Mouse (Mus musculus): ENCODE measurements around the gene Gm1043. TPM values are rescaled to one million over a fixed set of nuclear protein-coding genes. Genes with fewer than 3 reads are reported as not detected.

Gene Gm1043
- total RNA-seq, 2 experiments from 2014 or later: not detected

DNA sequence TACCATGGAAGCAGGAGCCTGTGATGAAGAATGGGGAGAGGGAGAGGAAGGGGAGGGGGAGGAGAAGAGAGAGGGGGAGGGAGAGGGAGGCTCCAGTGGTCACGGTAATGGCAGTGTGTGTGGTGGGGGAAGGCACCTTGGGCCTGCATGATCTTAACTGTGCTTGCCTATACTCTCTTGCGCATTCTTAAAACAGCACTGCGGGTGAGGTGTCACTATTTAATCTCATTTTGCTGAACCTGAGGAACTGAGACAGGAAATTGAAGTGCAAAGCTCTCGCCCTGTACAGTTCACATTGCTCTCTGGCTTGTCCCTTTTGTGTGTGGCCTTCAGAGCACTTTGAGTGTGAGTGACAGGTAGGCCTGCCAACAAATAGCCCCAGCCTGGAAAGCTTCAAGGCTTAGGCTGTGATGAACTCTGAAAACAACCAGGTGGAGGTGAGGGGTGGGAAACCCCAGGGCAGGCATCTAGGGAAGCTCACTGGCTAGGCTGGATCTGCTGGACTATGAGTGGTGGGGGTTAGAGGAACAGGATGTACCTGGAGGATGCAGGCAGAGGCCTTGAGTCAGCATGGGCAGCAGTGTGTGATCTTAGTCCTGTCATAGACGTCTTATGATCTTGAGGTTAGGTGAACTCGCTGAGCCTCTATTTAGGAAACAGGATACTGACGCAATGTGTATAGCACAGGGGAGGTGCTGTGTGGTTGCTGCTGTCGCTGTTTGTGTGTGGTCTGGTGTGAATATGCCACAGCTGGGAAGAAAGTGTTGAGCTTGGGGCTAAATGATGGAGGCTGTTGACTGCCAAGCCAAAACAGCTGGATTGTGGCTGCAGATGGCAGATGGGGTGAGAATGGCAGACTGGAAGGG, 18.2 kb upstream of the Gm1043 start:
- peak; percentile 90 for ATAC-seq (ENCODE audit: poor library complexity, severe bottlenecking)

DNA sequence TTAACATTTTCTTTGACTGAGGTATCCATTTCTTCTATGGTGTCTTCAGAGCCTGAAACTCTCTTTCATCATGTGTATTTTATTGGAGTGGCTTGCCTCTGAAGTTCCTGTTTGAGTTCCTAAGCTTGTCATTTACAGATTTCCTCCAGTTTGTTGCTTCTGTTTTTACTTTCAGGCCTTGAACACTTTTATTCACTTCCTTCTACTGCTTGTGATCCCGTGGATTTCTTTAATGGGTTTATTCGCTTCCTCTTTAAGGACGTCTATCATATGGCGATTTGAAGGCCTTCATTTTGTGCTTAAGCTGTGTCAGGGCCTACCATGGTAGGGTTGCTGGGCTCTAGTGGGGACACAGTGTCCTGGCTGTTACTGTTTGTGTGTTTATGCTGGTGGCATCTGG, 11.5 kb upstream of the Gm1043 start:
- ATAC-seq (ENCODE audit: poor library complexity, severe bottlenecking): peak; percentile 51; the same call in 1 of the 2 replicates

DNA sequence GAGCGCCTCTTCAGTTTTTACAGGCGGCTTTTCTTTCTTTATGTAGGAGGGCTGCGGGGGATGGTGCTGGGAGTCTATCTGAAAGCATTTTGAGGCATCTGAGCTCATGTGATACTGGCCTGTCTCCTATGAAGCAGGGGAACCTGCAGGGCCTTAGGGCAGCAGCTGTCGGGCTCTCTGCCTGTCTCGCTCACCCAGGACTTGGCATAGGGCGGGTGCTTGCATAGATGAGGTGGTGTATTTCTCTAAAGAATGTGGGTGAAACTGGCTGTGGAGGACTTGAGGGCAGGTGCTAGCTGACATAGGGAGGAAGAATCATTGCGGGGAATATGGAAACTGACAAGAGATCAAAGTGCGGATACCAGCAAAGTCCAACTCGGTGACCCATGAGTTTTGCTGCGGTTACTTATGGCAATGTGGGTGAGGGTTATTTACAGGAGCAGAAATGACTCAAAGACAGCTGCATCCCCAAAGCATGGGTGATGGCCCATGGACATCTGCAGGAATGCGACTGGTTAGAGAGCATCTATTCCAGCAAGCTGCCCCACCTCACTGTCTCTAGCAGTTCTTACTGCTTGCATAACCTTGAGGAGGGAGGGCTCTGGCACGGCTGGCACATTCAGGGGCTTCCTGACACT, 8.4 kb upstream of the Gm1043 start:
- ATAC-seq (ENCODE audit: poor library complexity, severe bottlenecking): peak; percentile 35

DNA sequence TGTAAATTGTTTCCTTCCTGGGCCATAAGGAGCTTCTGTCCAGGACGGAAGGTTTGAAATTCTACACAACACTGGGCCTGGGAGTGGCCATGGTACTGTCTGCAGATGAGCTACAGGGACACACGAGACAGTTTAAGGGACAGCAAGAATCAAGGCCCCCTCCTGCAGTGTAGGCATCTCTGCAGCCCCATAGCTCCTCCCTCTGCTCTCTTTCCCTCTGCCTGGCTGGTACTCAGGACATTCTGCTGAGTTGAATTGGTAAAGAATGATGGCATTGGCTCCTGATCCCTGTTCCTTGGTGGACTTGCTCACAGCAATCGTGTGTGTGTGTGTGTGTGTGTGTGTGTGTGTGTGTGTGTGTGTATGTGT, 7.9 kb upstream of the Gm1043 start:
- no peak for ATAC-seq (ENCODE audit: poor library complexity, severe bottlenecking)

DNA sequence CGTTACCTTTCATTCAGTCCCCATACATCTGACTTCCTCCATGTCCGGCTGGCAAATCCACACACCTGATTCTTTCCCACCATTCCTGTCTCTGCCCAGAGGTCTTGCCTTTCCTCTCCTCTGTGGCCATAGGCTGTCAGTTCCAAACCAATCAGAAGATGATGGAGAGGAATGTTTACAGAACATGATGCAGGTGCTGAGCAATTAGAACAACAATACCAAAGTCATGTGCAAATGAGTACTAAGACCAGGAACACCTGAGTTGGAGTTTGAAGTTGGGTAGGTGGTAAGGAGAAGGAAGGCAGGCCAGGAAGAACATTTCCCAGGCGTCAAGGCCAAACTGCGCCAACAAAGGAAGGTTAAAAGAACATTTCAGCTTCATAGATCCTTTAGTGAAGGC, 5.7 kb upstream of the Gm1043 start:
- no peak for ATAC-seq (ENCODE audit: poor library complexity, severe bottlenecking)

DNA sequence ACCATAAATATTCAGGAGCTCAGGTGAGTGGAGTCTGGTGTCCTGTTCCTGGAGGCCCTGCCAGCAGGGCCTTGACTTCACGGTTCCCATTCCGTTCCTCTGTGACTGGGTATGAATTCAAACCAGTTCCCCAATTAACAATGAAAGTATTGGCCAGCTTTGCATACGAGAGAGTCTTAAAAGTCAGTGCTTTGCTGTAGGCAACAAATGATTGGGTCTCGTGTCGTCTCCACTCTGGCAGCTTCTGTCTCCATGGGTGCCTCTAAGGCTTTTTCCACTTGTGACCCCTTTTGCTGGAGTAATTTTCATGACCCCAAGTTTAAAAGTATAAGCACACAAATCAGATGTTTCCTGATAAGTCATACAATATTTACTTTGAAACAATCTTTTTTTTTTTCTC, 4.6 kb upstream of the Gm1043 start:
- no peak for ATAC-seq (ENCODE audit: poor library complexity, severe bottlenecking)

DNA sequence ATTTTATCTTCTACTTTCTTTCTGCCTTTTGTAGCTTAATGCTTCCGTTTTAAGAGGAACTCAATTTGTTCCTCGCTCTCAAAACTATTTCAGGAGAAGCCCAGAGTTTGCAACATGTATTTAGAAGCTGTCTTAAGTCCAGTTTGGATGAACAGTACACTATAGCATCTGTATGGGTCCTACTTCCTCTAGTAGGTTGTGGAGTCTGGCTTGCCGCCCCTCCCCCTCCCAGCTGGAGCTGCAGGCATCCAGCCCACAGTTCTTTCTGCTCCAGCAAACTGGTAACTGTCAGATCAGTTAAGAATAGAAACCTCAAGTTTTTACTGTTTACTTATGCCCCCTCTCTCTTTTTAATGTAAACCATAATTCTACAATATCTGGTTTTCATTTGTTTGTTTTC, 2.8 kb upstream of the Gm1043 start:
- no peak for ATAC-seq (ENCODE audit: poor library complexity, severe bottlenecking)

DNA sequence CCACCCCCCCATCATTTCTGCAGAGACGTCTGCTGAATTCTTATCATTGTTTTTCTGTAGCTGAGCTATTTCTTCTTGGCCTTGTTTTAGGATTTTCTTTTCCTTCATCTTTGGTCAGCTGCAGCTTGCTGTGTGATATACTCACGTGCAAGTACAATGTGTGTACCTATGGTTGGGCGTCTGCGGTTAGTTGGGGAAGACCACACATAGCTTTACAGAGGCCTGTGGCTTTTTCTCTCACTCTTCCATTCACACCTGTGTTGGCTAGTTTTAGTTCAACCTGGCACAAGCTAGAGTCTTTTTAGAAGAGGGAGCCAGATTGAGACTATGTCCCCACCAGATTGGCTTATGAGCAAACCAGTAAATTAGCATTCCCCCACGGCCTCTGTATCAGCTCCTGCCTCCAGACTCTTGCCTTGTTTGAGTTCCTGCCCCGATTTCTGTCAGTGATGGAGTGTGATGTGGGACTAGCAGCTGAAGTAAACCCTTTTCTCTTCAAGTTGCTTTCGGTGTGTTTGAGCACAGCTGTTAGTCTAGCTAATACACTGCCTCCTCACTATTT, 1.9 kb upstream of the Gm1043 start:
- ATAC-seq (ENCODE audit: poor library complexity, severe bottlenecking): no peak

DNA sequence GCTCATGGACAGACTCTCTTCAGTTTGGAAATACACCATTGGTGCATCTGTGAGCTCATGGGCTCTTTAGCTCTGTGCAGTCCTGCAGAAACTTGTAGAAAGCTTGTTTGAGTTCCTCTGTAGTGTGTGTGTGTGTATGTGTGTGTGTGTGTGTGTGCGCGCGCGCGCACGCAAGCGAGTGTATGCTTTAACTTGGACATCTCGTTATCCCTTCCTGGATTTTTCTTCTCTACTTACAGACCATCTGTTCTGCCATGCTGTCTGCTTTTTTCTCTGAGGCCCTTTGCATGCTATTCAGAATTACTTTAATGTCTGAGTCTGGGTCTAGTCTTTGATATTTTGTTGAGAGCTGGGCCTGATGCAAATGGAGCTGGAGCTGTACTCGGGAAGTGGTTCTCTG, 1.3 kb upstream of the Gm1043 start:
- ATAC-seq (ENCODE audit: poor library complexity, severe bottlenecking): no peak

DNA sequence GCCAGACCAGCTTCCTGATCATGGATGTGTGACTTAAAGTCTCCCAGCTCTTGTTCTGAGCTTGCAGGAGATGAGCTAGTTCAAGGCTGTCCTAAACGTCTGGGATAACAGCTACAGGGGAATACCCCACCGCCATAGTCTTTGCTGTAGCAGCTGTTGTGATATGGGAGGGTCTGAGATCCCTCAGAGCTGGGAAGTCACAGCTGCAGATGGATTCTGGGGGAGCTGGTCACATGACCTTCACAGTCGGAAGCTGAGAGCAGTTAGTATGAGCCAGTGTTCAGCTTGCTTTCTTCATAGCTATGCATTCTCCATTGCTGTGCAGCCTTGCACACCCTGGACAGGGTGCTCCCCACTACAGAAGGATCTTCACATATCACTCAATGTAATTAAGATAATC, 748 bp downstream of the Gm1043 start:
- ATAC-seq (ENCODE audit: poor library complexity, severe bottlenecking): no peak

DNA sequence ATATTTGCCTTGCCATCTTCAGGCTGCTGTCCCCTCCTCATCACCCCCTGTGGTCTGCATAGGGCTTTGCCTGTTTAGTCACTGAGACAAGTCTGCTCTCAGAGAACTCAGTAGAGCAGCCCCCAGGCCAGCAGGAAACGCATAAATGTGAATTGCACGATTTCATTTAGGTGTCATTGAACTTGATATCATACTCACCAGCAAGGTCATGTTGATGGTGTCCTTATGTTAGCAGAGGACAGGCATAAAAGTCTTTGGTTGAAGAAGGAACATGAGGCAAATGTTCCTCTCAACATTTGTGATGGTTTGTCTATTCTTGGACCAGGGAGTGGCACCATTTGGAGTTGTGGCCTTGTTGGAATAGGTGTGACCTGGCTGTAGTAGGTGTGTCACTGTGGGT, 2.6 kb downstream of the Gm1043 start:
- no peak for ATAC-seq (ENCODE audit: poor library complexity, severe bottlenecking)

DNA sequence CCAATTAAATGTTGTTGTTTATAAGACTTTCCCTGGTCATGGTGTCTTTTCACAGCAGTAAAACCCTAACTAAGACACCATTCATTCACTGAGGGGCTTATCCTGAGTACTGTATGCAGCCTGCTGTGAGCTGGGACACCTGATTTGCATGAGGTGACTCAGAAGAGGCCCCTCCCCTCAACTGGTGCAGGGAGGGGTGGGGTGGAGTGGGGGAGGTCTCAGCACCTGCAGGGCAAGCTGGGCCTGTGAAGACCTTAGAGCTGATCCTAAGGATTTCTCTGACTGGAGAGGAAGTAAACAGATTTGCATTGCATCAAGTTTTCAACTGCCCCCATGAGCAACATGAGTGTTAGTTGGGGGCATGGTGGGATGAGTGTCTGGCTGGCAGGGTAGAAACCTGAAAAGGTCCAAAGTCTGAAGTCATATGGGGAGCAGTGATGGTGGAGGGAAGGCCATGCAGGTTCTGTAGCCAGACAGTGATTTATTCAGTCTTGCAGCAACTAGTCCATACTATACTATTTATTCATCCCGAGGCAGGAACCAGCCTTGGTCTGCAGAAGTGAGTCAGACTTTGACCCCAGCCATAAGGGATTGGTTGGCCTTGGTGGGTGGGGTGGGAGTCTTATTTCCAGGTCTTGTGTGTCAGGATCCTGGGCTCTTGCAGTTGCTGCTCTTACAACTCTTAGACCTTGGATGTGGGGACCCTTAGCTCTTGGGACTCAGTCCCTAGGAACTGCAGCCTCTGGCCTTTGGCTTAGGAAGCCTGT, 3.4 kb downstream of the Gm1043 start:
- no peak for ATAC-seq (ENCODE audit: poor library complexity, severe bottlenecking)

DNA sequence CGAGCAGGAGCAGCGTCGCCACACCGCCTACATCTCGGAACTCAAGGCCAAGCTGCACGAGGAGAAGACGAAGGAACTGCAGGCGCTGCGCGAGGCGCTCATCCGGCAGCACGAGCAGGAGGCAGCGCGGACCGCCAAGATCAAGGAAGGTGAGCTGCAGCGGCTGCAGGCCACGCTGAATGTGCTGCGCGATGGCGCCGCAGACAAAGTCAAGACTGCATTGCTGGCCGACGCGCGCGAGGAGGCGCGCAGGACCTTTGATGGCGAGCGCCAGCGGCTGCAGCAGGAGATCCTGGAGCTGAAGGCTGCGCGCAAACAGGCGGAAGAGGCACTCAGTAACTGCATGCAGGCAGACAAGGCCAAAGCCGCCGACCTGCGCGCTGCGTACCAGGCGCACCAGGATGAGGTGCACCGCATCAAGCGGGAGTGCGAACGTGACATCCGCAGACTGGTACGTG, 6.0 kb downstream of the Gm1043 start:
- no peak for ATAC-seq (ENCODE audit: poor library complexity, severe bottlenecking)

DNA sequence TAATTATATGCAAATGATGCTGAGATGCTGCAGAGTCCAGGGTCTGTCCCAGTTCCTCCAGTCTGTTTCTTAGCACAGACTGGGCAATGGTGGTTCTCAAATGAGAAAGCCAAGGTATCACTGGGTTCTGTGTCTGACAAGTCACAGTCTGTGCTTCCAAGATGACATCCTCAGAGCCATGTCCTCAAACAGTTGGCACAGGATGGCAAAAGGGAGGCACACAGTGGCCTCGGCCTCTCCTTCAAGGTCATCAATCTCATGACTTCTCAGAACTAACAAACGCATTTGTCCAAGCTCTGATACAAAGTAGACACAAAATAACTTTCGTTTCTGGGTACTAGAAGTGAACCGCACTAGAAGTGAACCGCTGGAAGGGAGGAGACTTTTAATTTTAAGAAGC, 9.8 kb downstream of the Gm1043 start:
- ATAC-seq (ENCODE audit: poor library complexity, severe bottlenecking): no peak

DNA sequence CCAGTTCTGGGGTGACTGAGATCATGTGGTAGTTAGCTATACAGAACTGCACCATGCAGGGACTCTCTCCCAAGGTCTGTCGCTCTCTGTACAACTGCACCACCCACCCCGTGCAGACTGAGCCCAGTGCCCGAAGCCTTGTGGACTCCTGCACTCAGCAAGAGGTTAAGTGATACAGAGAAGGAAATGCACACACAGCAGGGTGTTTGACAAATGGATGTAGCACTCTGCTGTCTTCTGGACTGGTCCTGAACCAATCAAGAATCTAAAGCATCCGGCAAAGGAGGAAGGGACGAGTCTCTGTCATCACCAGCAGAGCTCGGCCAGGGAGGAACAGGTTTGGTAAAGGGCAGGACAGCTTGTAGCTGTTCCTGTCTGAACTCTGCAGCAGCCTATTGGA, 12.4 kb downstream of the Gm1043 start:
- ATAC-seq (ENCODE audit: poor library complexity, severe bottlenecking): no peak

DNA sequence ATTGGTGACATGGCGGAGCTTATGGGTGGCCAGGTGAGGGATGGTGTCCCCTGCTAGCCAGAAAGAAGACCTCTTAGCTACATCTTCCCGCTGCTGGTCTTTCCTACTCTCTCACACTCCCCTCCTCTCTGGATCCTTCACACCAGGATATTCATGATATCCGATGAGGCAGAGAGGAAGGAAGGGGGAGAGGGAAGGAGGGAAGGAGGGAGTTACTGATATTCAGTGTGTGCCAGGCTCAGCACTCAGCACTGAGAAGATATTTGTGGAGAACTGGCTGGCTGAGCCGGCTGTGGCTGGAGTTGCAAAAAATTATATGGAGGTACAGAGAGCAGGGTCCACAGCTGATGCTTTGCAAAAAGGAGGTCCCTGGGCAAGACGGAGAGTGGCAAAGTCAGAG, 15.6 kb downstream of the Gm1043 start:
- no peak for ATAC-seq (ENCODE audit: poor library complexity, severe bottlenecking)

DNA sequence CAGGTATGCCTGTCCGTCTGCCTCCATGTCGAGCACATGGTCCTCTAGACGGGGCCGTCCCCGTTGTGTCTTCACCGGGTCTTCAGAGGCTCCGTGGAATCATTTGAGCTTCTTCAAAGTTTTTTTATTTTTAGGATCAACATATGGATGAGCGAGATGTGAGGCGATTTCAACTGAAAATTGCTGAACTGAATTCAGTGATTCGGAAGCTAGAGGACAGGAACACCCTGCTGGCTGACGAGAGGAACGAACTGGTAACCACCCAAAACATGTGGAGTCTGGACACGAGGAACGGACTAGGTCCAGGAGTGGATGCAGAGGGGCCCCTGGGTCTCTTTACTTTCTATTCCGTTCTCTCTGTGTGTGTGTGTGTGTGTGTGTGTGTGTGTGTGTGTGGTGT, 16.5 kb downstream of the Gm1043 start:
- ATAC-seq (ENCODE audit: poor library complexity, severe bottlenecking): no peak

DNA sequence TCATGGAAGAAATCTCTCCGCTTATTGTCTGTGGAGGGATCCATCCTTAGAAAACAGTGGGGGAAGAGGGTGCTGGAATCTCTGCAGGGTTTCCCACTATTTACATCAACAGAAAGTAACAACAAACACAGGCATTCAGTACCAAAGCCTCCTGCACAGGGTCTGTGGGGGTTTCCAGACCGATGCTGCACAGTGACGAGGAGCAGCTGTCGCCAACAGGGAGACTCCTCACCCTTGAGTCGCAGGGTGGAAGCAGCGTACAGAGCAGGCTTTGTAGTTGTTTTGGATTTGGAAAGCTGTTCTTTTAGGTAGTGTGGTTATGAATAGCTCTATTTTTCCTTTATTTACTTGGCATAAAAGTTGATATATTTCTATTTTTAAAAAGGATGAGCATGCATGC, 16.9 kb downstream of the Gm1043 start:
- no peak for ATAC-seq (ENCODE audit: poor library complexity, severe bottlenecking)

DNA sequence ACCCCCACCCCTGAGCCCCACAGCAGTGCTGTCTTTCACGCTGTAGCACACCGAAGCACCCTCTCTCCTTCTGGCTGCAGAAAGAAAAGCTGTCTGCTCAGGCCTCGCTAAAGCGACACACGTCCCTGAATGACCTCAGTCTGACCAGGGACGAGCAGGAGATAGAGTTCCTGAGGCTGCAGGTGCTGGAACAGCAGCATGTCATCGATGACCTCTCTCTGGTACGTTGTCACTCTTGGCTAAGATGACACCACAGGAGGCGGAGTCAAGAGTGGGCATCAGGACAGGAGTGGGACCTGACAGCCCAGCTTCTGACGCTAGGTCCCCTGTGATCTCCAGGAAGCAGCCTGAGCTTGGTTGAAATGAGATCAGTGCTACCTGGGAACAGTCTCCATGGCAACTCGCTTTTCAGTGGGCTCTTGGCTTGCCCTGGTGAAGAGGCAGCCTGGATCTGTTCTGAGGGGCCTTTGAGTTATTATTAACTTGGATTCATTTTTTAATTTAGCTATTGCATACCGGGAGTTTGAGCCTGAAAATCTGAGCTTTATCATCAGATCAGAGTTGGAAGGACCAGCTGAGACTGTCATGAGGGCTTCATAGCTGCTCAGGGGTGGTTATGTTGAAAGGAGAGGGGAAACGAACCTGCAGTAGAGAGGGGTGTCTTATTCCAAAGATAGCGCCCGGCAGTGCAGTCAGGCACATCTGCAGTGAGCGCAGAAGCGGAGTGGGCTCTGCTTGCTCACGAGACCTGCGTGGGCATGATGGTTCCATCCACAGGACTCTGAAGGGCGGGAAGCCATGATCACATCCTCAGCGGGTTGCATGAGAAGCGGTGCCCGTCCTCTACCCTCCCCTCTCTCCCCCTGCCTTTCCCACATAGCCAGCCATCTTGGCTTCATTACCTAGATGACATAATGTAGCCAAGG, 20.6 kb downstream of the Gm1043 start:
- ATAC-seq (ENCODE audit: poor library complexity, severe bottlenecking): no peak

DNA sequence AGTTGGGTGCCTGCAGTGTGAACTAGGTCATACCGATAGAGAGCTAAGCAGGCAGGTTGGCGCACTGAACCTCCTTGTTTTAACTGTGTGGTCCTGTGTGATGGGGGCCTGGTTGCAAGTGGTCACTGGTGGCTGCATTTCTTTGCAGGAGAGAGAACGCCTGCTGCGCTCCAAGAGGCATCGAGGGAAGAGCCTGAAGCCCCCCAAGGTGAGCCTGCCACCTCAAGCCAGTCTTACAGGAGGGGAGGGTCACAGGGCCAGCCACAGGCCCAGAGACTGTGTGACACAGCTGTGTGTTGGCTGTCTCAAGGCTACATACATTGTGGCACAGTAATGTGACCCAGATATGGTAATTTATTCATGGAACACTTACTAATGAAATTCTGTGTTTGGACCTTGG, 21.9 kb downstream of the Gm1043 start:
- ATAC-seq (ENCODE audit: poor library complexity, severe bottlenecking): no peak
